Mouse (Mus musculus): Measurements from ENCODE around the gene Drosha.

GRCm38 (mm10) chr15:12897831-12898230, 73.2 kb downstream of the Drosha start:
- TF ChIP-seq GATA1 (IDR thresholded peaks at IDR 0.05; ENCODE audit: borderline replicate concordance, low read length) (no peak), FLI1 (IDR thresholded peaks at IDR 0.05; ENCODE audit: low read length) (no peak)
